Mouse (Mus musculus): ENCODE results near the gene Zfp629. TPM values are rescaled to one million over a fixed set of nuclear protein-coding genes. Genes with fewer than 3 reads are reported as not detected.

The Zfp629 gene
- total RNA-seq, 2 experiments from 2014 or later, result 6.1 to 10.4 TPM

- intact Hi-C loops (cut with DNase I), result no loop called here
- DNase-seq, result no peak
Observed at GRCm38 (mm10) chr7:127616881-127617280, 1.3 kb upstream of the Zfp629 start.

GRCm38 (mm10) chr7:127616336-127616735 lies 739 bp upstream of the Zfp629 start:
- DNase-seq, result no peak
- intact Hi-C loops (cut with DNase I), result no loop called here

- peak in 1 of 2 experiments; percentile 41 for DNase-seq
- intact Hi-C loops (cut with DNase I), result loop anchor here (1.0 kb wide), 1 partner anchor 23 kb away; no protein-coding TSS in a partner anchor
Observed at GRCm38 (mm10) chr7:127614511-127614890, 1.1 kb downstream of the Zfp629 start.

GRCm38 (mm10) chr7:127614091-127614490 lies 1.5 kb downstream of the Zfp629 start:
- intact Hi-C loops (cut with DNase I), result loop anchor here (1.0 kb wide), 1 partner anchor 23 kb away; no protein-coding TSS in a partner anchor
- no peak for DNase-seq

GRCm38 (mm10) chr7:127613501-127613900 lies 2.1 kb downstream of the Zfp629 start:
- DNase-seq, result no peak
- intact Hi-C loops (cut with DNase I), result no loop called here

GRCm38 (mm10) chr7:127611561-127611960 lies 4.0 kb downstream of the Zfp629 start:
- intact Hi-C loops (cut with DNase I), result no loop called here
- DNase-seq, result no peak

GRCm38 (mm10) chr7:127611011-127611410 lies 4.6 kb downstream of the Zfp629 start:
- DNase-seq, result no peak
- intact Hi-C loops (cut with DNase I), result no loop called here

- no peak for DNase-seq
- intact Hi-C loops (cut with DNase I), result no loop called here
Observed at GRCm38 (mm10) chr7:127607150-127607549, 8.4 kb downstream of the Zfp629 start.

- intact Hi-C loops (cut with DNase I), result no loop called here
- no peak for DNase-seq
Observed at GRCm38 (mm10) chr7:127604256-127604655, 11.3 kb downstream of the Zfp629 start.

GRCm38 (mm10) chr7:127602903-127603302 lies 12.7 kb downstream of the Zfp629 start:
- no peak for DNase-seq
- intact Hi-C loops (cut with DNase I), result no loop called here

- no peak for DNase-seq
- intact Hi-C loops (cut with DNase I), result no loop called here
Observed at GRCm38 (mm10) chr7:127601735-127602134, 13.9 kb downstream of the Zfp629 start.

GRCm38 (mm10) chr7:127600612-127601011 lies 15.0 kb downstream of the Zfp629 start:
- intact Hi-C loops (cut with DNase I), result no loop called here
- DNase-seq, result no peak

- intact Hi-C loops (cut with DNase I), result no loop called here
- DNase-seq, result no peak
Observed at GRCm38 (mm10) chr7:127596747-127597146, 18.9 kb downstream of the Zfp629 start.

- intact Hi-C loops (cut with DNase I), result no loop called here
- DNase-seq, result no peak
Observed at GRCm38 (mm10) chr7:127592575-127592974, 23.0 kb downstream of the Zfp629 start.

GRCm38 (mm10) chr7:127591108-127591507 lies 24.5 kb downstream of the Zfp629 start:
- DNase-seq, result no peak
- intact Hi-C loops (cut with DNase I), result no loop called here

- intact Hi-C loops (cut with DNase I), result loop anchor here (5.0 kb wide), 1 partner anchor 72 kb away; the partner anchor contains the start of gene Gm42715
- peak in 1 of 2 experiments; percentile 11 for DNase-seq
Observed at GRCm38 (mm10) chr7:127589637-127590036, 26.0 kb downstream of the Zfp629 start.

GRCm38 (mm10) chr7:127588901-127589300 lies 26.7 kb downstream of the Zfp629 start:
- DNase-seq, result no peak
- intact Hi-C loops (cut with DNase I), result loop anchor here (5.0 kb wide), 1 partner anchor 72 kb away; the partner anchor contains the start of gene Gm42715

- DNase-seq, result peak; percentile 88 to 91
- intact Hi-C loops (cut with DNase I), result loop anchor here (5.0 kb wide), 1 partner anchor 71 kb away; the partner anchor contains the start of gene Gm42715
Observed at GRCm38 (mm10) chr7:127588011-127588871, 27.4 kb downstream of the Zfp629 start, which contains the start of the genes Ccdc189 and Rnf40. Gene Ccdc189 (minus strand): TSS chr7:127588595. Gene Rnf40 (plus strand): TSS chr7:127588767.

GRCm38 (mm10) chr7:127587196-127587595 lies 28.4 kb downstream of the Zfp629 start:
- intact Hi-C loops (cut with DNase I), result loop anchor here (5.0 kb wide), 1 partner anchor 70 kb away; the partner anchor contains the start of gene Gm42715

GRCm38 (mm10) chr7:127586149-127586548 lies 29.4 kb downstream of the Zfp629 start:
- intact Hi-C loops (cut with DNase I), result loop anchor here (5.0 kb wide), 1 partner anchor 69 kb away; the partner anchor contains the start of gene Gm42715
- no peak for DNase-seq

More at GRCm38 (mm10) chr7:127587196-127587595, 28.4 kb downstream of the Zfp629 start:
- no peak for DNase-seq

- intact Hi-C loops (cut with DNase I), result loop anchor here (5.0 kb wide), 1 partner anchor 68 kb away; the partner anchor contains the start of gene Gm42715
- DNase-seq, result no peak
Observed at GRCm38 (mm10) chr7:127585031-127585430, 30.6 kb downstream of the Zfp629 start.

All from gastrocnemius, postnatal 36 days (tissue).